Mouse (Mus musculus): ENCODE data around the gene Nub1. TPM values are rescaled to one million over a fixed set of nuclear protein-coding genes. Genes with fewer than 3 reads are reported as not detected.

Gene Nub1
- polyA plus RNA-seq, 1 experiment from 2014 or later: 31.3 TPM

- 59% methylated on average over 2 of the region's 2 CpGs for WGBS
Measured at GRCm38 (mm10) chr5:24709962-24710361, 24.6 kb downstream of the Nub1 start.

GRCm38 (mm10) chr5:24711615-24712014 is 26.3 kb downstream of the Nub1 start:
- no peak for ATAC-seq (ENCODE audit: insufficient number of reproducible peaks, low FRiP score, low TSS enrichment, low read depth)
- Histone ChIP-seq H3K9ac (no peak overlapping the region), H3K4me2 (no peak overlapping the region), H3K9me3 (no peaks in the 10 kb centered on the region), H3K4me1 (no peaks in the 10 kb centered on the region), H3K27me3 (no peaks in the 10 kb centered on the region), H3K36me3 (peaks cover 79% of the 10 kb centered on the region), H3K4me3 (no peak overlapping the region), H3K27ac (no peak overlapping the region)
- 91% methylated on average over 6 of the region's 6 CpGs for WGBS

More at GRCm38 (mm10) chr5:24709962-24710361, 24.6 kb downstream of the Nub1 start:
- no peak overlapping the region for H3K9ac ChIP-seq
- no peak for ATAC-seq (ENCODE audit: insufficient number of reproducible peaks, low FRiP score, low TSS enrichment, low read depth)
- H3K9me3 ChIP-seq: no peaks in the 10 kb centered on the region
- H3K4me1 ChIP-seq: no peaks in the 10 kb centered on the region
- H3K4me2 ChIP-seq: no peak overlapping the region
- no peak overlapping the region for H3K27ac ChIP-seq
- H3K36me3 ChIP-seq: peaks cover 86% of the 10 kb centered on the region
- no peaks in the 10 kb centered on the region for H3K27me3 ChIP-seq
- no peak overlapping the region for H3K4me3 ChIP-seq

GRCm38 (mm10) chr5:24713199-24713598 is 27.9 kb downstream of the Nub1 start:
- Histone ChIP-seq H3K9me3 (no peaks in the 10 kb centered on the region), H3K36me3 (peaks cover 74% of the 10 kb centered on the region), H3K27ac (no peak overlapping the region), H3K4me3 (no peak overlapping the region), H3K9ac (no peak overlapping the region), H3K4me2 (no peak overlapping the region), H3K27me3 (no peaks in the 10 kb centered on the region), H3K4me1 (no peaks in the 10 kb centered on the region)
- WGBS: 71% methylated on average over 2 of the region's 2 CpGs
- no peak for ATAC-seq (ENCODE audit: insufficient number of reproducible peaks, low FRiP score, low TSS enrichment, low read depth)

- no peaks in the 10 kb centered on the region for H3K4me1 ChIP-seq
- WGBS: 80% methylated on average over 6 of the region's 6 CpGs
- no peak overlapping the region for H3K9ac ChIP-seq
- no peak overlapping the region for H3K4me2 ChIP-seq
- no peak for ATAC-seq (ENCODE audit: insufficient number of reproducible peaks, low FRiP score, low TSS enrichment, low read depth)
- no peaks in the 10 kb centered on the region for H3K9me3 ChIP-seq
- H3K27ac ChIP-seq: no peak overlapping the region
- peaks cover 73% of the 10 kb centered on the region for H3K36me3 ChIP-seq
- H3K4me3 ChIP-seq: no peak overlapping the region
- H3K27me3 ChIP-seq: no peaks in the 10 kb centered on the region
Measured at GRCm38 (mm10) chr5:24713987-24714386, 28.7 kb downstream of the Nub1 start.

GRCm38 (mm10) chr5:24718076-24718475 is 32.7 kb downstream of the Nub1 start:
- Histone ChIP-seq H3K36me3 (peaks cover 45% of the 10 kb centered on the region), H3K27ac (no peak overlapping the region), H3K9me3 (no peaks in the 10 kb centered on the region), H3K9ac (no peak overlapping the region), H3K4me2 (no peak overlapping the region), H3K4me1 (no peaks in the 10 kb centered on the region), H3K4me3 (no peak overlapping the region), H3K27me3 (no peaks in the 10 kb centered on the region)
- no peak for ATAC-seq (ENCODE audit: insufficient number of reproducible peaks, low FRiP score, low TSS enrichment, low read depth)
- WGBS: 93% methylated on average over 6 of the region's 6 CpGs

GRCm38 (mm10) chr5:24719852-24720251 is 34.5 kb downstream of the Nub1 start:
- Histone ChIP-seq H3K36me3 (peaks cover 38% of the 10 kb centered on the region), H3K9ac (no peak overlapping the region)
- 82% methylated on average over 3 of the region's 3 CpGs for WGBS

GRCm38 (mm10) chr5:24723527-24724269 is 38.4 kb downstream of the Nub1 start:
- no peak overlapping the region for H3K4me2 ChIP-seq
- H3K27ac ChIP-seq: peak overlapping the region; percentile 72; the same call in 1 of the 2 replicates
- H3K4me1 ChIP-seq: peaks cover 18% of the 10 kb centered on the region
- WGBS: 71% methylated on average over 11 of the region's 11 CpGs
- H3K4me3 ChIP-seq: no peak overlapping the region
- no peak for ATAC-seq (ENCODE audit: insufficient number of reproducible peaks, low FRiP score, low TSS enrichment, low read depth)
- no peaks in the 10 kb centered on the region for H3K27me3 ChIP-seq
- peaks cover 13% of the 10 kb centered on the region for H3K36me3 ChIP-seq
- H3K9me3 ChIP-seq: no peaks in the 10 kb centered on the region
- no peak overlapping the region for H3K9ac ChIP-seq

More at GRCm38 (mm10) chr5:24719852-24720251, 34.5 kb downstream of the Nub1 start:
- no peak overlapping the region for H3K4me2 ChIP-seq
- ATAC-seq (ENCODE audit: insufficient number of reproducible peaks, low FRiP score, low TSS enrichment, low read depth): no peak
- H3K27me3 ChIP-seq: no peaks in the 10 kb centered on the region
- H3K4me3 ChIP-seq: no peak overlapping the region
- H3K9me3 ChIP-seq: no peaks in the 10 kb centered on the region
- H3K4me1 ChIP-seq: peaks cover 9% of the 10 kb centered on the region
- no peak overlapping the region for H3K27ac ChIP-seq

GRCm38 (mm10) chr5:24724270-24724634 is 38.9 kb downstream of the Nub1 start:
- H3K27me3 ChIP-seq: no peaks in the 10 kb centered on the region
- ATAC-seq (ENCODE audit: insufficient number of reproducible peaks, low FRiP score, low TSS enrichment, low read depth): no peak
- no peak overlapping the region for H3K9ac ChIP-seq
- peaks cover 18% of the 10 kb centered on the region for H3K4me1 ChIP-seq
- H3K27ac ChIP-seq: peak overlapping the region; percentile 72
- no peak overlapping the region for H3K4me3 ChIP-seq
- peaks cover 10% of the 10 kb centered on the region; the same call in 1 of the 2 replicates for H3K36me3 ChIP-seq
- no peaks in the 10 kb centered on the region for H3K9me3 ChIP-seq
- 66% methylated on average over 5 of the region's 5 CpGs for WGBS
- no peak overlapping the region for H3K4me2 ChIP-seq

- H3K4me1 ChIP-seq: peaks cover 23% of the 10 kb centered on the region
- H3K9me3 ChIP-seq: no peaks in the 10 kb centered on the region
- no peak for ATAC-seq (ENCODE audit: insufficient number of reproducible peaks, low FRiP score, low TSS enrichment, low read depth)
- H3K4me3 ChIP-seq: no peak overlapping the region
- H3K4me2 ChIP-seq: no peak overlapping the region
- H3K36me3 ChIP-seq: peaks cover 10% of the 10 kb centered on the region; the same call in 1 of the 2 replicates
- H3K27me3 ChIP-seq: no peaks in the 10 kb centered on the region
- peak overlapping the region; percentile 72 for H3K27ac ChIP-seq
- 36% methylated on average over 5 of the region's 5 CpGs for WGBS
- no peak overlapping the region for H3K9ac ChIP-seq
Measured at GRCm38 (mm10) chr5:24724805-24725204, 39.5 kb downstream of the Nub1 start.

- no peak overlapping the region for H3K4me3 ChIP-seq
- 53% methylated on average over 6 of the region's 6 CpGs for WGBS
- no peaks in the 10 kb centered on the region for H3K9me3 ChIP-seq
- H3K36me3 ChIP-seq: peaks cover 10% of the 10 kb centered on the region; the same call in 1 of the 2 replicates
- H3K27me3 ChIP-seq: no peaks in the 10 kb centered on the region
- H3K27ac ChIP-seq: no peak overlapping the region
- no peak for ATAC-seq (ENCODE audit: insufficient number of reproducible peaks, low FRiP score, low TSS enrichment, low read depth)
- H3K4me1 ChIP-seq: peaks cover 34% of the 10 kb centered on the region
- H3K4me2 ChIP-seq: no peak overlapping the region
- no peak overlapping the region for H3K9ac ChIP-seq
Measured at GRCm38 (mm10) chr5:24725897-24726296, 40.6 kb downstream of the Nub1 start.

GRCm38 (mm10) chr5:24726901-24727836 is 41.8 kb downstream of the Nub1 start:
- Histone ChIP-seq H3K27ac (no peak overlapping the region), H3K4me2 (no peak overlapping the region), H3K27me3 (no peaks in the 10 kb centered on the region), H3K9ac (no peak overlapping the region), H3K4me1 (peaks cover 47% of the 10 kb centered on the region), H3K36me3 (no peaks in the 10 kb centered on the region), H3K4me3 (no peak overlapping the region), H3K9me3 (no peaks in the 10 kb centered on the region)
- WGBS: 65% methylated on average over 12 of the region's 12 CpGs
- ATAC-seq (ENCODE audit: insufficient number of reproducible peaks, low FRiP score, low TSS enrichment, low read depth): no peak; the same call in 1 of the 2 replicates
